Mouse (Mus musculus) testis, adult 2 months (tissue): ENCODE data around the gene Lmo2.

ENCODE experiments used
- CTCF ChIP-seq: fragments of 200-500 bp; IDR thresholded peaks from 2 replicates; pipeline ENCODE4 v1.5.1; 2012; ENCODE audit warnings: low read depth, mild to moderate bottlenecking, inconsistent platforms, low read length, moderate library complexity; ENCODE audit not compliant: control insufficient read depth, insufficient read depth, insufficient replicate concordance
- POLR2A ChIP-seq: fragments of 200-500 bp; IDR thresholded peaks from 2 replicates; pipeline ENCODE4 v1.6.1; 2012; ENCODE audit warnings: low read depth, mild to moderate bottlenecking, inconsistent platforms, low read length, moderate library complexity; ENCODE audit not compliant: control insufficient read depth

DNA sequence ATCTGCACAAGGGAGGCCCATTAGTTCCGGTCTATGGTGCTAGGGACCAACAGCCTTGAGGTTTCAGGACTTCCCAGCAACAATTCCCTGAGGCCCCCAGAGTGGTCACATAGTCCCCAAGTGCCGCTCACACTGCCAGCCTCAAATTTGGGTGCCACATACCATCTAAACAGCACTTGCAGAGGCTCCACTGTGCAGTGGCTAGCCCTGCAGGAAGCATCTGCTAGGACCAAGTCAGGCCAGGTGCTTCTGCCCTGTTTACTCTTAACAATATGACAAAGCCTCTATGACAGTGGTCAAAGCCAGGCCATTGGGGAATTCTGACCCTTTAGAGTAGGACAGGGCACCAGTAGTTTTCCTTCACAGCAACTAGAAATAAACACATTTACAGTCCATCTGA is 21.1 kb upstream of the Lmo2 start:
- TF ChIP-seq POLR2A = no peak
- TF ChIP-seq CTCF = no peak
